Mouse (Mus musculus) thymus, adult 2 months (tissue): Measurements from ENCODE around the gene Nsmce1. TPM values are rescaled to one million over a fixed set of nuclear protein-coding genes. Genes with fewer than 3 reads are reported as not detected.

Experiments used
- DNase-seq: peaks from one replicate; pipeline ENCODE4 v3.0.0; 2021
- H3K27ac ChIP-seq: fragments of 200-500 bp; 2 replicates; pipeline ENCODE4 v1.5.1; 2012; ENCODE audit warnings: low read length, control low read depth; ENCODE audit not compliant: control insufficient read depth, insufficient read depth
- H3K27me3 ChIP-seq: fragments of 200-500 bp; 2 replicates; pipeline ENCODE4 v1.6.1; 2012; ENCODE audit warnings: mild to moderate bottlenecking, low read length, moderate library complexity, mixed read lengths; ENCODE audit not compliant: control insufficient read depth, insufficient read depth
- H3K36me3 ChIP-seq: fragments of 200-500 bp; 2 replicates; pipeline ENCODE4 v1.6.1; 2012; ENCODE audit warnings: mild to moderate bottlenecking, low read length, moderate library complexity; ENCODE audit not compliant: control insufficient read depth, insufficient read depth
- H3K4me1 ChIP-seq: fragments of 200-500 bp; replicated peaks from 2 replicates; pipeline ENCODE4 v1.6.1; 2012; ENCODE audit warnings: low read length; ENCODE audit not compliant: control insufficient read depth, insufficient read depth
- H3K4me3 ChIP-seq: fragments of 200-500 bp; 2 replicates; pipeline ENCODE4 v1.5.1; 2012; ENCODE audit warnings: mild to moderate bottlenecking, low read length, control low read depth, moderate library complexity; ENCODE audit not compliant: control insufficient read depth, insufficient read depth
- CTCF ChIP-seq: fragments of 200-500 bp; IDR thresholded peaks from 2 replicates; pipeline ENCODE4 v1.5.1; 2012; ENCODE audit warnings: mild to moderate bottlenecking, control low read depth, low read length, moderate library complexity, borderline replicate concordance; ENCODE audit not compliant: control insufficient read depth, poor library complexity, insufficient read depth; ENCODE audit errors: extremely low read depth
- POLR2A ChIP-seq: fragments of 200-500 bp; IDR thresholded peaks from 2 replicates; pipeline ENCODE4 v1.6.1; 2012; ENCODE audit warnings: mild to moderate bottlenecking, low read length, control low read depth, moderate library complexity; ENCODE audit not compliant: control insufficient read depth, poor library complexity, insufficient read depth; ENCODE audit errors: extremely low read depth
- WGBS: fragments of 180-500 bp; shearing (Covaris S2); methylation state at CpG from one replicate; pipeline ENCODE4 v1.1.7; 2018; 5-methylcytosine and 5-hydroxymethylcytosine counted together
- polyA plus RNA-seq: library from polyadenylated mRNA; depleted of rRNA; stranded (reverse); fragments of >200 nt; gene quantifications from 2 replicates; pipeline ENCODE4 v1.2.3, GENCODE M21; 2012; rRNA removed

Nsmce1 gene
- 93.7 and 111 TPM in 2 replicates for polyA plus RNA-seq

DNA sequence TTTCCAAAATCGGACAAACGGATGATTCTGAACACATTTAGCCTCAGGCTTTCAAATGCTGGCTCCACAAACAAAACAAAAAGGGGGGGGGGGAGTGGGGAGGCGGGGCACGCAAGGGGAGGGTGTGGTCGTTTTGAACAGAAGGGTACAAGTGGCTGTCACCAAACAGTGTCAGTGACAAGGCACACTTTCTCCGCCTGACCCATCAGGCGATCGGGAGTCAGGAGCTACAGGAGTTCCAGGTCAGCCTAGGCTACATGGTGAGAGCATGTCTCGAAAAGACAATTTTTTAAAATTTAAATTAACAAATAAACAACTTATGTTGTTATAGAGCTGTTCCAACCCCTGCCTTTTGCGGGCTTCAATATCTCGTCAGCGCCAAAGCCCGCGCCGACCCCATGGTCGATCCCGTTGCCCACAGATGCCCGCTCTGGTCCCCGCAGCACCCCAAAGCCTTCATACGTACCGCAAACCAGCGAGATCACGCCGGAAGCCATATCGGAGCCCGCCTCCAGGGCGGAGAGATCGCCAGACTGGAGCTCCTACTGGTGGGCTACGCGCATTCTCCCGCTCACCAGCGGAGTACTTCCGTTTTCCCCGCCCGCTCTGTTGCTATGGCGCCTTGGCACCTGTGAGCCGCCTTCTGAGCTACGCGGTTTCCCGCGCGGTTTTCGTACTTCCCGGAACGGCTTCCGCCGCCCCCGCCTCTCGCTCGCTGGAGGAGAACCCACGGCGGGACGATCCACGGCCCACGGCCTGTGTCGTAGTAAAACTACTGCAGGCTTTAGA is at the start of gene Nsmce1:
TSS of gene Nsmce1 (minus strand) at position 650 of the 789 bp plus-strand sequence.
- peak within 1 kb of the TSS; percentile 92 for H3K27ac ChIP-seq
- peak within 1 kb of the TSS; percentile 56 for H3K4me3 ChIP-seq
- H3K4me1 ChIP-seq, result peaks cover 71% of the 10 kb centered on the region
- WGBS, result under 1% methylated on average over 56 of the region's 56 CpGs
- no peaks in the 10 kb centered on the region for H3K27me3 ChIP-seq
- DNase-seq, result peak; percentile 97
- TF ChIP-seq CTCF (peak; percentile 62), POLR2A (peak; percentile 88)
- no peaks in the 10 kb centered on the region for H3K36me3 ChIP-seq

DNA sequence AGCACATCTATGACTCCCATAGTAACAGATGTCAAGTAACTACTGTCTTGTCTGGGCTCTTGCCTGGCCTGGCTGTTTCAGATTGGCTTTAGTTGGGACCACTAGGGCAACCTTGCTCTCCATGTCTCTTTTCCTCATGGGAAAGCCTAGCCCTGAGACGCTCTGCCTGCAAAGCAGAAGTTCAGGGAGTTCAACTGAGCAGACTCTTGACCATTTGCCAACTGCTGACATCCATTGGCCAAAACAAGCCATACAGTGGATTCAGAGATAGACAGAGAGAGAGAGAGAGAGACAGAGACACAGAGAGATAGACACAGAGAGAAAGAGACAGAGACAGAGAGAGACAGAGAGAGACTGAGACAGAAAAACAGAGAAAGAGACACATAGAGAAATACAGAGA is 49.6 kb upstream of the Nsmce1 start:
- Histone ChIP-seq H3K4me3 (no peak overlapping the region), H3K27ac (no peak overlapping the region), H3K27me3 (no peaks in the 10 kb centered on the region), H3K36me3 (no peaks in the 10 kb centered on the region), H3K4me1 (peaks cover 12% of the 10 kb centered on the region)
- no peak for TF ChIP-seq POLR2A
- no peak for TF ChIP-seq CTCF
- DNase-seq, result no peak
- 84% methylated on average over 1 of the region's 1 CpGs for WGBS

GRCm38 (mm10) chr7:125539351-125539750 is 48.0 kb upstream of the Nsmce1 start:
- Histone ChIP-seq H3K4me3 (no peak overlapping the region), H3K27ac (no peak overlapping the region), H3K27me3 (no peaks in the 10 kb centered on the region), H3K4me1 (peaks cover 12% of the 10 kb centered on the region), H3K36me3 (no peaks in the 10 kb centered on the region)
- WGBS, result 43% methylated on average over 3 of the region's 3 CpGs
- no peak for DNase-seq
- TF ChIP-seq CTCF, result no peak
- no peak for TF ChIP-seq POLR2A

DNA sequence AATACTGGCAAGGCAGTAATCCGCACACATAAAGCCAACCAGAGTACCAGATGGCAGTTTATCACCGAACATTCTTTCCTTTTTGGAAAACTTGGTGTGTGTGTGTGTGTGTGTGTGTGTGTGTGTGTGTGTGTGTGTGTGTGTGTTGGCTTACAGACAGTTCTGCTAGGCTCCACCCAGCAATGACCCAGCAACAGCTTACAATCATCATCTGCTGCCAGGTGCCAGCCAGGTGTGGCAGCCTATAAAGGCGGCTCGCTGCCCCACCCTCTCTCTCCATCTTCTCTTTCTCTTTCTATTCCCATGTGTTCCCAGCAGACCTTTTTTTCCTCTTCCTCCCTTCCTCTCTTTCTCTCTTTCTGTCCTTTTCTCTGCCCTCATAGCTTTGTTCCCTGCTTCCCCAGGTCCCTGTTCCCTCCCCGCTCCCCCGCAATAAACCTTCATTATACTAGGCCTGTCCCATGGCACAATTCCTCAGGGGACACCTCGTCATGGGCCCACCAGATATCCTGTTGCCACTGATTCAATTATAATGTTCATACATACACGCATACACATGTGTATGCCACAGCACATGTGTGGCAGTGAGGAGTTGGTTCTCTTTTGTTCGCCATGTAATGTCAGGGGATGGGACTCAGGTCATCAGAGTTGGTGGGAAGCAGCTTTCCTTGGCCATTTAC is 36.6 kb upstream of the Nsmce1 start:
- Histone ChIP-seq H3K36me3 (no peaks in the 10 kb centered on the region), H3K27ac (no peak overlapping the region), H3K4me3 (no peak overlapping the region), H3K27me3 (no peaks in the 10 kb centered on the region), H3K4me1 (no peaks in the 10 kb centered on the region)
- DNase-seq, result no peak
- TF ChIP-seq CTCF, result no peak
- no peak for TF ChIP-seq POLR2A
- 96% methylated on average over 9 of the region's 9 CpGs for WGBS

DNA sequence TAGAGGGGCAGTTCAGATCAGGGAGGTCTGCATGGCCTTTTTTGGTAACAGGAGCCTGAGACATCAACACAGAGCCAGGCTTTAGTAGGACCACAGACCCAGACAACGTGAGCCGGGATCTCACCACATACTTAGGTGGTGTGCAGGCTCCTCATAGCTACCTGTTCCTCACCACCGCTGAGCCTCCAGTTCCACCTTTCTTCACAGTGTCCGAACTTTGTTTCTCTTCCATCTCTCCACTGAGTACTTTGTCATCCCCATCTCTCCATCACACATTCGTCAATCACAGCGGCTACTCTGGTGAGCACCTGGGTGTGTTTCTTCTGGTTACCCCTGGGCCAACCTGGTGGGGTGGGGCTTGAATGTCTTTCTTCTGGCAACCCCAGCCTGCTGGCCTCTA is 35.8 kb upstream of the Nsmce1 start:
- TF ChIP-seq POLR2A (no peak), CTCF (no peak)
- H3K27ac ChIP-seq, result no peak overlapping the region
- H3K4me3 ChIP-seq, result no peak overlapping the region
- 96% methylated on average over 6 of the region's 6 CpGs for WGBS
- no peaks in the 10 kb centered on the region for H3K27me3 ChIP-seq
- DNase-seq, result no peak
- no peaks in the 10 kb centered on the region for H3K36me3 ChIP-seq
- H3K4me1 ChIP-seq, result no peaks in the 10 kb centered on the region

GRCm38 (mm10) chr7:125523051-125523450 is 31.7 kb upstream of the Nsmce1 start:
- Histone ChIP-seq H3K27me3 (no peaks in the 10 kb centered on the region), H3K36me3 (no peaks in the 10 kb centered on the region), H3K4me1 (no peaks in the 10 kb centered on the region), H3K4me3 (no peak overlapping the region), H3K27ac (no peak overlapping the region)
- TF ChIP-seq POLR2A (no peak), CTCF (no peak)
- 84% methylated on average over 3 of the region's 3 CpGs for WGBS
- no peak for DNase-seq

DNA sequence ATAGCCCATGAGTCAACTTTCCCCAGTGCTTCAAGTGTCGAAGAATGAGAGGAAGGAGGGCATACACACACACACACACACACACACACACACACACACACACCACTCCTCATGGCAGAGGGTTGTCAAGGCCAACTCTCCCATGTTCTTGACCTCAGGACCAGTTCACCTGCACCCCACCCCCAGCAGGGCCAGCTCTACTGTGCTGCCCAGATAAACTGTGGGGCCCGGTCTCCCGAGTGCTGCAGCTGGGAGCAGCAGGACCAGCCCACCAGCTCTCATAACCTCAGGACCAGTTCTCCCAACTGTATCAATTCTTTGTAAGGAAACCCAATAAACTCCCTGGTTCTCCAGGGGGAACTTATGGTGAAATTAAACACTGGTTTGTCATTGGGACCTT is 28.3 kb upstream of the Nsmce1 start:
- Histone ChIP-seq H3K4me3 (no peak overlapping the region), H3K36me3 (no peaks in the 10 kb centered on the region), H3K4me1 (0 out of 2 replicates have a peak, but pooled peaks cover 2% of the 10 kb centered on the region), H3K27ac (no peak overlapping the region), H3K27me3 (no peaks in the 10 kb centered on the region)
- no peak for TF ChIP-seq POLR2A
- TF ChIP-seq CTCF, result no peak
- DNase-seq, result no peak
- 99% methylated on average over 3 of the region's 3 CpGs for WGBS
